Mouse (Mus musculus): ENCODE measurements around the gene Nt5e. TPM values are rescaled to one million over a fixed set of nuclear protein-coding genes. Genes with fewer than 3 reads are reported as not detected.

Gene Nt5e
- polyA plus RNA-seq, 1 experiment from 2014 or later: 0.36 TPM

DNA sequence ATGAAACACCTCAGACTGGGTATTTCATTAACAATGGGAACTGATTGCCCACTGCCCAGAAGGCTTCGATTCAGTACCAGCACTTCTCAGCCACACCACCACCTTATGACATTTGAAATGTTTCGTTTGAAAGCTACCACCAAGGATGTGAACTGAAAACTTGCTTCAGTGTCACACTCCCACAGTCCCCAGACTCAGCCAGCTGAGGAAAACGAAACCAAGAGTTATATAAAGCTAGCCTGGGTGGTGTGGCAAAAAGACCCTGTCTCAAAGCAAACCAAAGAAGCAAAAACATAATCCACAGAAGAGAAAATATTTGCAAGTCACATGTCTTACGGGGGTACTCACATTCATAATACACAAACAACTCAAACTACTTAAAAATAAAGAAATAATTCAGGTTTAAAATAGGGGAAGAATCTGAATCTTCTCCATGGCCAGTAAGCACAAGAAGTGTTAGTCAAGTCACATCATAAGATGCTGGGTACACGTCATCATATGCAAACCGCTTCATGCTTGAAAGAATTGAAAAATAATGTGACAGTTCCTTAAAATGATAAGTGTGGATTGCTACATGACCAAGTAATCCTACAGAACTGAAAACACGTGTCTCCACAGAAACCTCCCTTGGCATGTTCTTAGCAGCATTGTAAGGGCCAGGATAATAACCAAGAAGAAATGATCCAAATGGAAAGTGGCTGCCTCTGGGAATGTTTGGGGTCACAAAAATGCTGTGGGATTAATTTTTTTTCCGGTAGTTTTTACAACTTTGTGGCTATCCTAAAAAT is 28.9 kb upstream of the Nt5e start:
- H3K4me1 ChIP-seq (ENCODE audit: control insufficient read depth, insufficient read depth, low read length): no peaks in the 10 kb centered on the region
- no peak overlapping the region for H3K4me3 ChIP-seq (replicated peaks; ENCODE audit: low read depth, low read length)
- no peak overlapping the region for H3K9ac ChIP-seq (replicated peaks; ENCODE audit: low read length)
- no peak for ATAC-seq (ENCODE audit: low FRiP score, low TSS enrichment)
- no peaks in the 10 kb centered on the region for H3K9me3 ChIP-seq (ENCODE audit: control insufficient read depth, low read length)
- no peak for DNase-seq
- H3K4me2 ChIP-seq (ENCODE audit: low read length): no peak overlapping the region
- no peak overlapping the region for H3K27ac ChIP-seq (replicated peaks; ENCODE audit: low read depth, low read length)
- no peaks in the 10 kb centered on the region for H3K27me3 ChIP-seq (ENCODE audit: control insufficient read depth, insufficient read depth, low read length)
- H3K36me3 ChIP-seq (ENCODE audit: control insufficient read depth, insufficient read depth, low read length): no peaks in the 10 kb centered on the region
- 85% methylated on average over 8 of the region's 8 CpGs for WGBS

DNA sequence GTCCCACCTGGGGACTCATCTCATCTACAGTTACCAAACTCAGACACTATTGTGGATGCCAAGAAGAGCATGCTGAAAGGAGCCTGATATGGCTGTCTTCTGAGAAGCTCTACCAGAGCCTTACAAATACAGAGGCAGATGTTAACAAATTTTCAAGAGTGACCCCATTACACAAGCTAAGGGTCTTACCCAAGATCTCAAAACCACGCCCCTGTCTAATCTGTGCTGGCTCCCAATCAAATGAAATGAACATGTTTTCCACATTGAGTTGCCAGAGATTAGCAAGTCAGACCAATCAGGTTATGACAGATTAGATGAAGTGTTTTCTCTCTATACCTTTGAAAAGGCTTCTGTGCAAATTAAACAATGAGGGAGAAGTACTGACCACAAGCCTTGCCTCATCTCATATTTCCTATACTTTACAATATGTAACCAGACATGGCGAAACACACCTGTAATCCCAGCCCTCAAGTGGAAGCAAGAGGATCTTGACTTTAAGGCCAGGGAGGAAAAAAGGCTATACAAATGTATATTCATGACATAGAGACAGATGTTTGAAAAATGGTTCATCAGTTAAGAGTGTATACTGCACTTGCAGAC is 19.9 kb upstream of the Nt5e start:
- H3K9ac ChIP-seq (replicated peaks; ENCODE audit: low read length): no peak overlapping the region
- H3K36me3 ChIP-seq (ENCODE audit: control insufficient read depth, insufficient read depth, low read length): no peaks in the 10 kb centered on the region
- no peak overlapping the region for H3K4me2 ChIP-seq (ENCODE audit: low read length)
- 91% methylated on average over 2 of the region's 2 CpGs for WGBS
- DNase-seq (no peak), ATAC-seq (ENCODE audit: low FRiP score, low TSS enrichment) (no peak)
- H3K27me3 ChIP-seq (ENCODE audit: control insufficient read depth, insufficient read depth, low read length): no peaks in the 10 kb centered on the region
- no peak overlapping the region for H3K4me3 ChIP-seq (replicated peaks; ENCODE audit: low read depth, low read length)
- no peaks in the 10 kb centered on the region for H3K4me1 ChIP-seq (ENCODE audit: control insufficient read depth, insufficient read depth, low read length)
- no peak overlapping the region for H3K27ac ChIP-seq (replicated peaks; ENCODE audit: low read depth, low read length)
- no peaks in the 10 kb centered on the region for H3K9me3 ChIP-seq (ENCODE audit: control insufficient read depth, low read length)

DNA sequence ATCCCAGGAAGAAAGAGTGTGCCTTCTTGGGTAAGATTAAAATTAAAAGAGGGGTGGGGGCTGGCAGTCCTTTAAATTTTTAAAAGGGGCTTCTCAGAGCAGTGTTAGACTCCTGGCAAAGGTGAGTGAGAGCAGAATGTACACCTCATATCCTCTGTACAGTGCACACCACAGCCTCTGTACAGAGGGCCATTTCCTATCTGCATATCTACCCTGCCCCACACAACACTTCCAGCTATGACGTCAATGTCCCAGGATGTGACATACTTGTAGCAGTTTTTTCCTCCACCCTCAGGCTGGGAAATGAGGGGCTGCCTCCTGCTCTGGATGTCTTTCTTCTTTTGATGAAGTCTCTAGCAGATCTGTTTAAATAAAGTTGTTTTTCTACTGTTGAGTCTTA is 17.9 kb upstream of the Nt5e start:
- no peak overlapping the region for H3K27ac ChIP-seq (replicated peaks; ENCODE audit: low read depth, low read length)

DNA sequence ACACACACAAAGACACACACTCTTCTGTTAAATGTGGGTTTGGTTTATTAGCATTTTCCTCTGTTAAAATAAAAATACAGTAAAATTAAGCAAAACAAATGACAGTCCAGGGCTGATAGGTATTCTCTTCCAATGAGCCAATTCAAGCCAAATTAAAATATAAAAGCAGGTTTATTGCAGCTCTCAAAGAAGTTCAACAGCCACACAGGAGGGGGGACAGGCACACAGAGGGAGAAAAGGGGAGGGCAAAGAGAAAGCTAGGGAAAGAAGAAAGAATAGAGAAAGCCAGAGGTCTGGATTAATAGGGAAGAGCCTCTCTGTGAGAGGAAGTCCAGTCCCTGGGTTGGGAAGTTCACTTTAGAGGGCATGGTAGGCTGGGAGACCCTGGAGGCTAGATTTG is 7.8 kb upstream of the Nt5e start:
- H3K9me3 ChIP-seq (ENCODE audit: control insufficient read depth, low read length): no peaks in the 10 kb centered on the region
- no peak overlapping the region for H3K4me2 ChIP-seq (ENCODE audit: low read length)
- ATAC-seq (ENCODE audit: low FRiP score, low TSS enrichment) (no peak), DNase-seq (no peak)
- H3K27me3 ChIP-seq (ENCODE audit: control insufficient read depth, insufficient read depth, low read length): no peaks in the 10 kb centered on the region
- no peak overlapping the region for H3K27ac ChIP-seq (replicated peaks; ENCODE audit: low read depth, low read length)
- no peaks in the 10 kb centered on the region for H3K4me1 ChIP-seq (ENCODE audit: control insufficient read depth, insufficient read depth, low read length)
- H3K36me3 ChIP-seq (ENCODE audit: control insufficient read depth, insufficient read depth, low read length): no peaks in the 10 kb centered on the region
- no peak overlapping the region for H3K4me3 ChIP-seq (replicated peaks; ENCODE audit: low read depth, low read length)
- no peak overlapping the region for H3K9ac ChIP-seq (replicated peaks; ENCODE audit: low read length)

More for the DNA sequence above, 17.9 kb upstream of the Nt5e start:
- Histone ChIP-seq H3K4me3 (replicated peaks; ENCODE audit: low read depth, low read length) (no peak overlapping the region), H3K4me1 (ENCODE audit: control insufficient read depth, insufficient read depth, low read length) (no peaks in the 10 kb centered on the region), H3K4me2 (ENCODE audit: low read length) (no peak overlapping the region), H3K27me3 (ENCODE audit: control insufficient read depth, insufficient read depth, low read length) (no peaks in the 10 kb centered on the region), H3K36me3 (ENCODE audit: control insufficient read depth, insufficient read depth, low read length) (no peaks in the 10 kb centered on the region), H3K9ac (replicated peaks; ENCODE audit: low read length) (no peak overlapping the region), H3K9me3 (ENCODE audit: control insufficient read depth, low read length) (no peaks in the 10 kb centered on the region)
- WGBS: 66% methylated on average over 1 of the region's 1 CpGs
- DNase-seq (no peak), ATAC-seq (ENCODE audit: low FRiP score, low TSS enrichment) (no peak)

DNA sequence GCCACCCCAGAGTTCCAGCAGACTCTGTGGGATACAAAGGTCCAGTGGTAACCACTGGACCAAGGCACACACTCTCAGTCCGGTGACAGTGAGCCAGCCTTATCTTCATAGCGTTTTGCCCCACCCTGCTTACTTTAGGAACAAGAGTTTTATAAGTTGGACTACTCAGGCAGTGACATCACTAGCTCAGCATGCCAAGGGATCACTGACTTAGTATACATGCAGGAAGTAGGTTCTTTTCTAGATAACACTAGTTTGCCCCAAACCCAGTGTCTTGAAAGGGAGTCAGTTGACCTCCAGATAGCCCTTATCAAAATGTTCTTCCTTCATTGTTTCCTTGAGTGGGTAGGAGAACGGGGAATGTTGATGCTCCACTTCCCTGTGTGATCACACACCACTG is 2.4 kb upstream of the Nt5e start:
- Histone ChIP-seq H3K27me3 (ENCODE audit: control insufficient read depth, insufficient read depth, low read length) (peaks cover 15% of the 10 kb centered on the region; the same call in 1 of the 2 replicates), H3K9me3 (ENCODE audit: control insufficient read depth, low read length) (no peaks in the 10 kb centered on the region), H3K4me1 (ENCODE audit: control insufficient read depth, insufficient read depth, low read length) (peaks cover 5% of the 10 kb centered on the region; the same call in 1 of the 2 replicates), H3K4me3 (replicated peaks; ENCODE audit: low read depth, low read length) (no peak overlapping the region), H3K27ac (replicated peaks; ENCODE audit: low read depth, low read length) (no peak overlapping the region), H3K4me2 (ENCODE audit: low read length) (no peak overlapping the region), H3K36me3 (ENCODE audit: control insufficient read depth, insufficient read depth, low read length) (no peaks in the 10 kb centered on the region), H3K9ac (replicated peaks; ENCODE audit: low read length) (no peak overlapping the region)
- 90% methylated on average over 3 of the region's 3 CpGs for WGBS
- ATAC-seq (ENCODE audit: low FRiP score, low TSS enrichment): no peak
- no peak for DNase-seq

DNA sequence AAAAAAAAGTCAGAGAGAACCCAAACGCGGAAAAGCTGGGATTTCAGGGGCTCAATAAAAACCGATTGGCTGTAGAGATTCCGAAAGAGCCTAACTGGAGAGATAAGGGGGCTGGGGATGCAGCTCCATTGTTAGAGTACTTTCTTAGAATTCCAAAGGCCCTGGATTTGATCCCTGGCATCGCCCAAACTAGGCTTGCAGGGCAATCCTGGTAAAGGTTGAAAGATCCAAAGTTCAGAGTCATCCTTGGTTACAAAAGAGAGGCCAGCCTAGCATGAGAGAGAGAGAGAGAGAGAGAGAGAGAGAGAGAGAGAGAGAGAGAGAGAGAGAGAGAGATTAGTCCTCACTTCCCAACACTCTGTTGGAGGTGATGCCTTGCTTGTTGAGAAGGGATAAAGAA is 1.7 kb downstream of the Nt5e start:
- DNase-seq (no peak), ATAC-seq (ENCODE audit: low FRiP score, low TSS enrichment) (no peak)
- H3K9ac ChIP-seq (replicated peaks; ENCODE audit: low read length): no peak overlapping the region
- H3K27me3 ChIP-seq (ENCODE audit: control insufficient read depth, insufficient read depth, low read length): peaks cover 15% of the 10 kb centered on the region; the same call in 1 of the 2 replicates
- H3K4me2 ChIP-seq (ENCODE audit: low read length): no peak overlapping the region
- H3K36me3 ChIP-seq (ENCODE audit: control insufficient read depth, insufficient read depth, low read length): no peaks in the 10 kb centered on the region
- H3K9me3 ChIP-seq (ENCODE audit: control insufficient read depth, low read length): no peaks in the 10 kb centered on the region
- H3K27ac ChIP-seq (replicated peaks; ENCODE audit: low read depth, low read length): no peak overlapping the region
- 16% methylated on average over 5 of the region's 5 CpGs for WGBS
- no peak overlapping the region for H3K4me3 ChIP-seq (replicated peaks; ENCODE audit: low read depth, low read length)
- peaks cover 5% of the 10 kb centered on the region; the same call in 1 of the 2 replicates for H3K4me1 ChIP-seq (ENCODE audit: control insufficient read depth, insufficient read depth, low read length)

DNA sequence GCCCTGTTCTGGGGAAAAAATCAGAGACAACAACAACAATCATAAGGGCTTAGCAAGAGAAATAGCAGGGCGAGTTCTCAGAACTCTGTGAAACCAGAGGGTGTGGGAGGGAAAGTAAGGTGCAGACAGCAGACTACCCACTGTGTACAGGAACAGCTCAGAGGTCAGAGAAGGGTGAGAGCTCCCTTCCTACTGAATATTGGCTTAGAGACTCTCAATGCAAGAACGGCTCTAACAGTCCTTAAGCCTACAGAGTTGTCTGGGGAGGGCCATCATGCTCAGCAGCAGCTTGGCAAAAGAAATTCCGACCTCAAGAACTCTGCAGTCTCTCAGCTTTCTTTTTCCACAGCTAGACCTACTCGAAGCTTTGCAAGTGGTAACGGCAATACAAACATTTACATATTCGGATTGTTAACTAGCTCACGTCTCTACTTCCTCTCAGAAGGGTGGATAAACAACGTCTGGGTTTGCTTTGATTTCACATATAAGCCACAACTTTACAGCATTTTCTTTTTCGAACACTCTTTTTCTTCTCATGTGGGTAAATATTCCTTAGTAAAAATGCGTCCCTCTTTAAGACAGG is 2.3 kb downstream of the Nt5e start:
- H3K9ac ChIP-seq (replicated peaks; ENCODE audit: low read length): no peak overlapping the region
- H3K9me3 ChIP-seq (ENCODE audit: control insufficient read depth, low read length): no peaks in the 10 kb centered on the region
- peaks cover 5% of the 10 kb centered on the region; the same call in 1 of the 2 replicates for H3K4me1 ChIP-seq (ENCODE audit: control insufficient read depth, insufficient read depth, low read length)
- H3K27ac ChIP-seq (replicated peaks; ENCODE audit: low read depth, low read length): no peak overlapping the region
- no peak overlapping the region for H3K4me3 ChIP-seq (replicated peaks; ENCODE audit: low read depth, low read length)
- H3K36me3 ChIP-seq (ENCODE audit: control insufficient read depth, insufficient read depth, low read length): no peaks in the 10 kb centered on the region
- WGBS: 47% methylated on average over 10 of the region's 10 CpGs
- peaks cover 15% of the 10 kb centered on the region; the same call in 1 of the 2 replicates for H3K27me3 ChIP-seq (ENCODE audit: control insufficient read depth, insufficient read depth, low read length)
- ATAC-seq (ENCODE audit: low FRiP score, low TSS enrichment) (no peak), DNase-seq (no peak)
- H3K4me2 ChIP-seq (ENCODE audit: low read length): no peak overlapping the region

DNA sequence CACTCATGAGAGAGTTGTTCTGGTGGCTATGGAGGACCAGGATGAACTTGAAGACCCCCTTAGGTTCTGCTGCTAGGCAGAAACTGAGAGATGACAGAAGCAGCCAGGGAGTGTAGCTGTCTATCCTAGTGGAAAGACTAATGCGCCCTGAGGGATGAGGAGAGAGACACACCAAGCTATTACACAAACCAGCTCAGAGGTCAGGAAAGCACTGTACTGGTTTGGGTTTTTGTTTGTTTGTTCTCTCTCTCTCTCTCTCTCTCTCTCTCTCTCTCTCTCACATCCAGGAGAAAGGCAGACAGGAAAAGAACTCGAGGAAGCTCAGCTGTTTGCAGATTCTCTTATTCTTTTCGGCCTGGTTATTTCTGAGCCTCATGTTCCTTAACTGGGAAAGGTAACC is 3.3 kb downstream of the Nt5e start:
- DNase-seq (no peak), ATAC-seq (ENCODE audit: low FRiP score, low TSS enrichment) (no peak)
- H3K9me3 ChIP-seq (ENCODE audit: control insufficient read depth, low read length): no peaks in the 10 kb centered on the region
- no peak overlapping the region for H3K4me2 ChIP-seq (ENCODE audit: low read length)
- H3K27ac ChIP-seq (replicated peaks; ENCODE audit: low read depth, low read length): no peak overlapping the region
- H3K4me3 ChIP-seq (replicated peaks; ENCODE audit: low read depth, low read length): no peak overlapping the region
- H3K4me1 ChIP-seq (ENCODE audit: control insufficient read depth, insufficient read depth, low read length): peaks cover 5% of the 10 kb centered on the region; the same call in 1 of the 2 replicates
- H3K9ac ChIP-seq (replicated peaks; ENCODE audit: low read length): no peak overlapping the region
- H3K36me3 ChIP-seq (ENCODE audit: control insufficient read depth, insufficient read depth, low read length): no peaks in the 10 kb centered on the region
- WGBS: 83% methylated on average over 3 of the region's 3 CpGs
- H3K27me3 ChIP-seq (ENCODE audit: control insufficient read depth, insufficient read depth, low read length): peaks cover 15% of the 10 kb centered on the region; the same call in 1 of the 2 replicates

All from midbrain, embryonic 14.5 days (tissue).